Mouse (Mus musculus) lung, postnatal 0 days (tissue): ENCODE measurements at regions not wholly inside any gene's neighbourhood (a gene's known extent, or its start where the extent isn't known, plus 50 kb on each side); places are given as distances from the start of the nearest gene placed in this dataset.

Experiments used
- ATAC-seq: fragments of 200-750 bp; cut with Nextera tagmentation; 2 replicates; pipeline ENCODE4 v1.8.0; 2017; ENCODE audit warnings: moderate library complexity
- DNase-seq: peaks from one replicate; pipeline ENCODE4 v3.0.0-alpha.2; 2016; ENCODE audit warnings: low spot score
- H3K27ac ChIP-seq: fragments of 300-500 bp; sonication (generic); 2 replicates; pipeline ENCODE4 v1.5.1; 2014; ENCODE audit warnings: antibody characterized with exemption, mild to moderate bottlenecking, low read length, mixed read lengths
- H3K27me3 ChIP-seq: fragments of 300-500 bp; sonication (generic); replicated peaks from 2 replicates; pipeline ENCODE4 v1.6.1; 2014; ENCODE audit warnings: low read length, mixed read lengths; ENCODE audit not compliant: insufficient read depth
- H3K36me3 ChIP-seq: fragments of 300-500 bp; sonication (generic); 2 replicates; pipeline ENCODE4 v1.6.1; 2014; ENCODE audit warnings: low read length, mixed read lengths; ENCODE audit not compliant: insufficient read depth
- H3K4me1 ChIP-seq: fragments of 300-500 bp; sonication (generic); 2 replicates; pipeline ENCODE4 v1.6.1; 2014; ENCODE audit warnings: antibody characterized with exemption, low read depth, low read length, mixed read lengths; ENCODE audit not compliant: insufficient read depth
- H3K4me2 ChIP-seq: fragments of 300-500 bp; sonication (generic); replicated peaks from 2 replicates; pipeline ENCODE4 v1.6.1; 2014; ENCODE audit warnings: low read depth, mild to moderate bottlenecking, low read length, moderate library complexity, mixed read lengths
- H3K4me3 ChIP-seq: fragments of 300-500 bp; sonication (generic); 2 replicates; pipeline ENCODE4 v1.5.1; 2014; ENCODE audit warnings: low read depth, low read length
- H3K9ac ChIP-seq: fragments of 300-500 bp; sonication (generic); replicated peaks from 2 replicates; pipeline ENCODE4 v1.6.1; 2014; ENCODE audit warnings: low read depth, mild to moderate bottlenecking
- H3K9me3 ChIP-seq: fragments of 300-500 bp; sonication (generic); 2 replicates; pipeline ENCODE4 v1.6.1; 2016; ENCODE audit warnings: low read length, mixed read lengths
- CTCF ChIP-seq: IDR thresholded peaks from 2 replicates; pipeline ENCODE4 v1.5.1; 2016; ENCODE audit warnings: antibody characterized with exemption, mild to moderate bottlenecking
- EP300 ChIP-seq: IDR thresholded peaks from 2 replicates; pipeline ENCODE4 v1.6.1; 2016; ENCODE audit warnings: antibody characterized with exemption, mild to moderate bottlenecking, control low read depth
- WGBS: fragments of 180-500 bp; shearing (Covaris S2); extraction: QIAGEN DNeasy Blood & Tissue Kit; methylation state at CpG from one replicate; pipeline ENCODE4 v1.1.7; 2014; 5-methylcytosine and 5-hydroxymethylcytosine counted together

GRCm38 (mm10) chr6:31082613-31083470 lies 124.0 kb upstream of the Klf14 start:
- TF ChIP-seq EP300 (no peak), CTCF (no peak)

GRCm38 (mm10) chr6:31083701-31084100 lies 124.8 kb upstream of the Klf14 start:
- DNase-seq = no peak
- Histone ChIP-seq H3K9ac (no peak overlapping the region), H3K27me3 (no peaks in the 10 kb centered on the region), H3K4me2 (no peak overlapping the region), H3K9me3 (no peaks in the 10 kb centered on the region), H3K36me3 (no peaks in the 10 kb centered on the region), H3K4me3 (no peak overlapping the region), H3K27ac (no peak overlapping the region), H3K4me1 (peaks cover 14% of the 10 kb centered on the region; the same call in 1 of the 2 replicates)
- no peak for ATAC-seq
- 83% methylated on average over 6 of the region's 6 CpGs for WGBS
- TF ChIP-seq EP300 = no peak
- TF ChIP-seq CTCF = no peak

More at GRCm38 (mm10) chr6:31082613-31083470, 124.0 kb upstream of the Klf14 start:
- H3K4me1 ChIP-seq = peaks cover 20% of the 10 kb centered on the region; the same call in 1 of the 2 replicates
- H3K9me3 ChIP-seq = no peaks in the 10 kb centered on the region
- H3K27ac ChIP-seq = peak overlapping the region; percentile 71
- no peak overlapping the region for H3K4me2 ChIP-seq
- no peaks in the 10 kb centered on the region for H3K36me3 ChIP-seq
- no peak overlapping the region for H3K9ac ChIP-seq
- H3K4me3 ChIP-seq = no peak overlapping the region
- no peaks in the 10 kb centered on the region for H3K27me3 ChIP-seq
- 77% methylated on average over 10 of the region's 10 CpGs for WGBS
- no peak for ATAC-seq
- no peak for DNase-seq

- H3K4me3 ChIP-seq = no peak overlapping the region
- no peak overlapping the region for H3K4me2 ChIP-seq
- H3K4me1 ChIP-seq = peaks cover 15% of the 10 kb centered on the region; the same call in 1 of the 2 replicates
- DNase-seq (no peak), ATAC-seq (no peak)
- H3K27ac ChIP-seq = no peak overlapping the region
- 52% methylated on average over 8 of the region's 8 CpGs for WGBS
- TF ChIP-seq CTCF (no peak), EP300 (no peak)
- H3K9ac ChIP-seq = no peak overlapping the region
- no peaks in the 10 kb centered on the region for H3K36me3 ChIP-seq
- H3K27me3 ChIP-seq = no peaks in the 10 kb centered on the region
- H3K9me3 ChIP-seq = no peaks in the 10 kb centered on the region
Observed at GRCm38 (mm10) chr6:31085063-31085759, 126.3 kb upstream of the Klf14 start.

GRCm38 (mm10) chr6:31085760-31086108 lies 126.9 kb upstream of the Klf14 start:
- H3K4me1 ChIP-seq = peaks cover 15% of the 10 kb centered on the region; the same call in 1 of the 2 replicates
- ATAC-seq (no peak), DNase-seq (no peak)
- H3K9ac ChIP-seq = no peak overlapping the region
- TF ChIP-seq EP300 = no peak
- no peak for TF ChIP-seq CTCF
- WGBS = 33% methylated on average over 9 of the region's 9 CpGs
- H3K9me3 ChIP-seq = no peaks in the 10 kb centered on the region
- H3K36me3 ChIP-seq = no peaks in the 10 kb centered on the region
- H3K27me3 ChIP-seq = no peaks in the 10 kb centered on the region
- no peak overlapping the region for H3K27ac ChIP-seq
- H3K4me2 ChIP-seq = no peak overlapping the region
- no peak overlapping the region for H3K4me3 ChIP-seq

- ATAC-seq = no peak
Observed at GRCm38 (mm10) chr6:31086283-31086682, 127.4 kb upstream of the Klf14 start.

GRCm38 (mm10) chr6:31086798-31087360 lies 128.0 kb upstream of the Klf14 start:
- Histone ChIP-seq H3K27ac (no peak overlapping the region), H3K4me2 (no peak overlapping the region), H3K9ac (no peak overlapping the region), H3K4me1 (peaks cover 15% of the 10 kb centered on the region; the same call in 1 of the 2 replicates), H3K4me3 (no peak overlapping the region), H3K9me3 (no peaks in the 10 kb centered on the region), H3K36me3 (no peaks in the 10 kb centered on the region), H3K27me3 (no peaks in the 10 kb centered on the region)
- DNase-seq (no peak), ATAC-seq (no peak)
- TF ChIP-seq EP300 = no peak
- TF ChIP-seq CTCF = no peak
- WGBS = 64% methylated on average over 7 of the region's 7 CpGs

More at GRCm38 (mm10) chr6:31086283-31086682, 127.4 kb upstream of the Klf14 start:
- TF ChIP-seq EP300 (no peak), CTCF (no peak)
- Histone ChIP-seq H3K9ac (no peak overlapping the region), H3K9me3 (no peaks in the 10 kb centered on the region), H3K4me3 (no peak overlapping the region), H3K27me3 (no peaks in the 10 kb centered on the region), H3K36me3 (no peaks in the 10 kb centered on the region), H3K27ac (no peak overlapping the region), H3K4me2 (no peak overlapping the region), H3K4me1 (peaks cover 15% of the 10 kb centered on the region; the same call in 1 of the 2 replicates)
- 78% methylated on average over 5 of the region's 5 CpGs for WGBS
- DNase-seq = no peak
